Mouse (Mus musculus): Measurements from ENCODE around the gene Abcd3. TPM values are rescaled to one million over a fixed set of nuclear protein-coding genes. Genes with fewer than 3 reads are reported as not detected.

Abcd3 gene
- polyA plus RNA-seq, 1 experiment, result 174 TPM

DNA sequence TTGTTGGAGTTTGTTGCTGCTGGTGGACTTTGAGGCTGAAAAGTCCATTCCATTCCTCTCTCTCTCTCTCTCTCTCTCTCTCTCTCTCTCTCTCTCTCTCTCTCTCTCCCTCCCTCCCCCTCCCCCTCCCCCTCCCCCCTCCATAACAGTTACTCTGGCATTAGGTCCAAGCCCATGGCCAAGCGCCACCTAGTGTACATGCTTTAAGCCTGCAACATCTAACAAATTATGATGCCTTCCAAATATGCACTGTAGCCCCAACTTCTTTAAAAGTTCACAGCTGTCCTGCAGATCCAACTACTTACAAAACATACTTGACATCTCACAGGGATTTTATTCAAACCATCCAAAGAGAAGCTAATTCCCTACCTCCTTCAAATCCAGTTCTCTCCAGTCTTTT is 77.6 kb downstream of the Abcd3 start:
- no peak overlapping the region for H3K4me3 ChIP-seq (ENCODE audit: insufficient read depth, low read depth, low read length)
- H3K27ac ChIP-seq (ENCODE audit: insufficient read depth, low read depth, low read length), result no peak overlapping the region
- no peak for TF ChIP-seq POLR2A (IDR thresholded peaks at IDR 0.05; ENCODE audit: insufficient read depth, low read depth, low read length)
- no peak for TF ChIP-seq CTCF (IDR thresholded peaks at IDR 0.05; ENCODE audit: insufficient read depth, low read depth, low read length)
- H3K4me1 ChIP-seq (ENCODE audit: control insufficient read depth, insufficient read depth, low read length), result no peaks in the 10 kb centered on the region
- 25% methylated on average over 1 of the region's 1 CpGs for WGBS

DNA sequence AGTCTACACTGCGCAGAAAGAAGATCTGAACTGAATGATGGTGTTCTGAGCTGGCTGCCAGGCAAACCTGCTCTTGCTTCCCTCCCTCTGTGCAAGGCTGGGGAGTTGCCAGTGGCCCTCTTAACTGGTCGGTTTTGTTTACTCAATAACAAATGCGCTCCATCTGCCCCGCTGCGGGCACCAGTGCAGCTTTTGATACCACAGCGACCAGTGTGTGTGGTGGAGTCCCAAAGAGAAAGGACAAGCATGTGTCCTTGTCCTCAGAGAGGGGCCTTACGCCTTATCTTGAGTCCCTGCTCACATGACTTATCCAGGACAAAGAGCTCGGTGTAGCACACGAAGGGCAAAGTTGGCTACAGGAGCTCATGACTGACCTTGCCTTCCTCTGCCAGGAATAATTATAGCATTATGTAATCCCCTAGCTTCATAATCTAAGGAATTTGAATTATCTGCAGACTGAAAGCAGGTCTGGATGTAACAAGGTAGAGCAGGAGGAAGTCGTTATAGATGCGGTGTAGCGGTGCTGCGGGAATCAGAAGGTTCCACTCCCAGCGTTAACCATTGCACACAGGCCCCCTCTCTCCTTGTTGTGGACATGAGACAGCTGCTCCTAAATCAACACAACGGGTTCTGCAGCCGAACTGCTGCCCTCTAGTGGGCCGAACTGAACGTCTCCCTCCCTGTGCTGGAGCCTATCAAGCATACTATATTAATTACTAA is 78.9 kb downstream of the Abcd3 start:
- peak; percentile 77 for TF ChIP-seq CTCF (IDR thresholded peaks at IDR 0.05; ENCODE audit: insufficient read depth, low read depth, low read length)
- no peak for TF ChIP-seq POLR2A (IDR thresholded peaks at IDR 0.05; ENCODE audit: insufficient read depth, low read depth, low read length)
- no peak overlapping the region for H3K4me3 ChIP-seq (ENCODE audit: insufficient read depth, low read depth, low read length)
- WGBS, result 19% methylated on average over 18 of the region's 18 CpGs
- H3K4me1 ChIP-seq (ENCODE audit: control insufficient read depth, insufficient read depth, low read length), result no peaks in the 10 kb centered on the region
- peak overlapping the region; percentile 19; the same call in 1 of the 2 replicates for H3K27ac ChIP-seq (ENCODE audit: insufficient read depth, low read depth, low read length)

- no peak overlapping the region for H3K4me3 ChIP-seq (ENCODE audit: insufficient read depth, low read depth, low read length)
- no peaks in the 10 kb centered on the region for H3K4me1 ChIP-seq (ENCODE audit: control insufficient read depth, insufficient read depth, low read length)
- H3K27ac ChIP-seq (ENCODE audit: insufficient read depth, low read depth, low read length), result no peak overlapping the region
- WGBS, result 84% methylated on average over 7 of the region's 7 CpGs
- TF ChIP-seq POLR2A (IDR thresholded peaks at IDR 0.05; ENCODE audit: insufficient read depth, low read depth, low read length) (no peak), CTCF (IDR thresholded peaks at IDR 0.05; ENCODE audit: insufficient read depth, low read depth, low read length) (no peak)
Observed at GRCm38 (mm10) chr3:121735542-121735941, 79.6 kb downstream of the Abcd3 start.

- no peak overlapping the region for H3K4me3 ChIP-seq (ENCODE audit: insufficient read depth, low read depth, low read length)
- no peak overlapping the region for H3K27ac ChIP-seq (ENCODE audit: insufficient read depth, low read depth, low read length)
- no peak for TF ChIP-seq POLR2A (IDR thresholded peaks at IDR 0.05; ENCODE audit: insufficient read depth, low read depth, low read length)
- no peak for TF ChIP-seq CTCF (IDR thresholded peaks at IDR 0.05; ENCODE audit: insufficient read depth, low read depth, low read length)
- whole genome bisulfite sequencing, result 76% methylated on average over 4 of the region's 4 CpGs
- no peaks in the 10 kb centered on the region for H3K4me1 ChIP-seq (ENCODE audit: control insufficient read depth, insufficient read depth, low read length)
Observed at GRCm38 (mm10) chr3:121729678-121730077, 85.4 kb downstream of the Abcd3 start.

DNA sequence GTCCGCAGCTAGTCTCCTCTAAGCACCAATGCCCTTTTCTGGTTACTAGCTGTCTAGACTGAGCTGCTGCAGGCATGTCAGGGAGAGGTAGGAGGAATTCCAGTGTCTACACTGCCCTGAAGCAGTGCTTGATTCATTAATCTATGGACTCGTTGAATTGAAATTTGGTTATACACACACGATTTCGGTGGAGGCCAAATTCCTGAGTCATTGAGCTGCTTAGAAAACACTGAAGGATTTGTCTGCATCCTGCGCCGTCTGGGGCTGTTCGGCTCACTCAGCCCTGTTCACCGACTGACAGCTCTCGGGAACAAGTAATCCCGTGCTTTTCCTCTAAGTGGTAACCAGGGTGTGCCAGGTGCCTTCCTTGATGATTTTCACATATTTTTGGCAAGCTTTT is 89.5 kb downstream of the Abcd3 start:
- peak overlapping the region; percentile 10; the same call in 1 of the 2 replicates for H3K4me3 ChIP-seq (ENCODE audit: insufficient read depth, low read depth, low read length)
- H3K4me1 ChIP-seq (ENCODE audit: control insufficient read depth, insufficient read depth, low read length), result peaks cover 12% of the 10 kb centered on the region
- TF ChIP-seq CTCF (IDR thresholded peaks at IDR 0.05; ENCODE audit: insufficient read depth, low read depth, low read length) (no peak), POLR2A (IDR thresholded peaks at IDR 0.05; ENCODE audit: insufficient read depth, low read depth, low read length) (no peak)
- H3K27ac ChIP-seq (ENCODE audit: insufficient read depth, low read depth, low read length), result no peak overlapping the region
- WGBS, result 60% methylated on average over 10 of the region's 10 CpGs

DNA sequence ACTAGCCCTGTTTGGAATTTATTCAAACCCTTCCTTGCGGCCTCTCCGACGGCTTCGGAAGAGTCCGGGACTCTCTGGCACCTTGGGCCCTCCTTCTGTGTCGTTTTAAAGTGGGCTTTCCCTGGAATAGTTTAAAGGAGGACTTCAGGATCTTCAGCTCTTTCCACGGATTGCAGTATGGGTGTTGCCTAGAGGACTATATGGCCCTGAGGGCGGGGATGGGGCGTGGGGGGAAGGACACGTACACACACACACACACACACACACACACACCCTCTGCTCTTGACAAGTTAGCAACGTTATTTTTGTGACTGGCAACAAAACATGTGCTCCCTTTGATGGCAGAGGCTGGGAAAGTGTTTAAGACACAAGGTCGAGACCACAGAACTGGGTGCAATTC is 90.5 kb downstream of the Abcd3 start:
- 44% methylated on average over 12 of the region's 12 CpGs for WGBS
- H3K27ac ChIP-seq (ENCODE audit: insufficient read depth, low read depth, low read length), result no peak overlapping the region
- TF ChIP-seq POLR2A (IDR thresholded peaks at IDR 0.05; ENCODE audit: insufficient read depth, low read depth, low read length) (no peak), CTCF (IDR thresholded peaks at IDR 0.05; ENCODE audit: insufficient read depth, low read depth, low read length) (no peak)
- H3K4me1 ChIP-seq (ENCODE audit: control insufficient read depth, insufficient read depth, low read length), result peaks cover 12% of the 10 kb centered on the region
- peak overlapping the region; percentile 58 for H3K4me3 ChIP-seq (ENCODE audit: insufficient read depth, low read depth, low read length)

DNA sequence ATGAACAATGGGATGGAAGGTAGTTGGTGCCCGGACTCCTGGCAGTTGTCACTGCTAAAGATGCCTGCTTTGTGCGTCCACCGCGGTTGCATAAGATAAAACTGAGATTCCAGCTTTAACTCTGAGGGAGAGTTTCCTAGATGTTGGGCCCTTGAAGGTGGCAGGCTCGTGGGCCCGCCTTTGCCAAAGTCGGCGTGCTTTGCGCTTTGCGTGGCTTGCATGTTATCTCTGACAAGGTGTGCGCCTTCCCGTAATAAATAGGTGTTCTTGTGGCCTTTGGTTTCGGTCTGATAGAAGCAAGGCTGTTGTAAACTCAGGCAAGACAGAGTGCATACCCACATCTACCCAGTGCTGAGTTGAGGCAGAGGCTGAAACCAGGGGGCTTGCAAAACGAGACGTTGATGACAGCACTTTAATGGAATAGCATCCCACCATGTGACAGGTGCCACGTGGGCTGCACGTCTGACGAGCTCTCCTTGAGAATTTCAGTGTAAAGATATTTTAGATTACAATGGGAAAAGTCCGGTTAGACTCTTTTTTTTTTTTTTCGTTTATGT is 91.1 kb downstream of the Abcd3 start:
- Histone ChIP-seq H3K27ac (ENCODE audit: insufficient read depth, low read depth, low read length) (peak overlapping the region; percentile 69), H3K4me3 (ENCODE audit: insufficient read depth, low read depth, low read length) (peak overlapping the region; percentile 58), H3K4me1 (ENCODE audit: control insufficient read depth, insufficient read depth, low read length) (peaks cover 12% of the 10 kb centered on the region)
- WGBS, result 9% methylated on average over 20 of the region's 20 CpGs
- TF ChIP-seq POLR2A (IDR thresholded peaks at IDR 0.05; ENCODE audit: insufficient read depth, low read depth, low read length), result no peak
- TF ChIP-seq CTCF (IDR thresholded peaks at IDR 0.05; ENCODE audit: insufficient read depth, low read depth, low read length), result no peak; the same call in 1 of the 2 replicates

DNA sequence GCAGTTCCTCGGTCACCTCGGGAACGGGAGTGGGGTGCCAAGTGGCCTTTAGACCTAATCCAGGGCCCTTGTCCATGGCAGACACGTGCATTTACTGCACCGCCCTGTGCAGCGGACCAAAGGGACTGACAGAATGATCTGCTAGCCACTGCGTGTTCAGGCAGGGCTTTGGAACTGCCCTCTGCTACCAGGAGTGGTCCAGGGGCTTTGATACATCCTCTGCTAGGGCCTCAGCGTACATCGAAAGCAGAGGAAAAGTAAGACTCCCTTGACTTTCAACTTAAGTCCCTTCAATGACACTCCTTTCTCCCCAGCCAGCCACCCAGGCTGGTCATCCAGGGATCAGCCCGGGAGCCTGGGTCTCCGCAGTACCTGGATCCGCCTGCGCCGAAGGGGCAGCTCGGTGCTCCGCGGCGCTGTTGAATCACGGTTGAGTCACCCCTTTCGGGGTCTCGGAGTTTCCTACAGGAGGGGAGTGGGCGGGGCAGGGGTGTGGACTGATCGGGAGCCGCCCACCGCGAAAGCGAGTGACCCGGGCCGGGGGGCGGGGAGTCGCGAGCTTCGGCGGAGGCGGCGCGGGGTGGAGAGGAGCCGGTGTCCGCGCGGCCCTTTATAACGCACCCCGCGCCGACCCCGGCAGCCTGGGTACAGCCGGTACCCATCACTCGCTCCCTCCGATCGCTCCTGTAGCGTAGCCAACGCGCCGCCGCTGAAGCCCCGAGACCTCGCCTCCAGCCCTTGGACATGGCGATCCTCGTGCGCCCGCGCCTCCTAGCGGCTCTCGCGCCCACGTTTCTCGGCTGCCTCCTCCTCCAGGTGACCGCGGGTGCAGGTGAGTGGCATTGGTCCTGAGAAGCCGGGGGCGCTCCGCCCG is 91.9 kb downstream of the Abcd3 start, which contains the start of gene F3:
Gene F3, plus strand, starts transcription at position 567 of the 874 bp plus-strand sequence.
- Histone ChIP-seq H3K4me1 (ENCODE audit: control insufficient read depth, insufficient read depth, low read length) (peaks cover 15% of the 10 kb centered on the region), H3K27ac (ENCODE audit: insufficient read depth, low read depth, low read length) (peak within 1 kb of the TSS; percentile 69), H3K4me3 (ENCODE audit: insufficient read depth, low read depth, low read length) (peak within 1 kb of the TSS; percentile 58)
- TF ChIP-seq CTCF (IDR thresholded peaks at IDR 0.05; ENCODE audit: insufficient read depth, low read depth, low read length) (peak; percentile 61), POLR2A (IDR thresholded peaks at IDR 0.05; ENCODE audit: insufficient read depth, low read depth, low read length) (peak; percentile 40; the same call in 1 of the 2 replicates)
- 1% methylated on average over 73 of the region's 73 CpGs for WGBS

Measured in olfactory bulb, adult 2 months (tissue).